Mouse (Mus musculus) retina, postnatal 7 days (tissue): Measurements from ENCODE around the gene Kdelc1.

Source experiments
- DNase-seq: peaks from one replicate; pipeline ENCODE4 v3.0.0-alpha.2; 2012; ENCODE audit warnings: low read depth, low spot score

Kdelc1 gene

GRCm38 (mm10) chr1:44118239-44119054 lies at the start of gene Kdelc1, which contains the start of gene Bivm:
Gene Kdelc1 (minus strand): TSS chr1:44118808.
Gene Bivm (plus strand): TSS chr1:44118957.
- peak; percentile 81 for DNase-seq

GRCm38 (mm10) chr1:44167859-44168383 lies 49.3 kb upstream of the Kdelc1 start:
- no peak for DNase-seq

DNA sequence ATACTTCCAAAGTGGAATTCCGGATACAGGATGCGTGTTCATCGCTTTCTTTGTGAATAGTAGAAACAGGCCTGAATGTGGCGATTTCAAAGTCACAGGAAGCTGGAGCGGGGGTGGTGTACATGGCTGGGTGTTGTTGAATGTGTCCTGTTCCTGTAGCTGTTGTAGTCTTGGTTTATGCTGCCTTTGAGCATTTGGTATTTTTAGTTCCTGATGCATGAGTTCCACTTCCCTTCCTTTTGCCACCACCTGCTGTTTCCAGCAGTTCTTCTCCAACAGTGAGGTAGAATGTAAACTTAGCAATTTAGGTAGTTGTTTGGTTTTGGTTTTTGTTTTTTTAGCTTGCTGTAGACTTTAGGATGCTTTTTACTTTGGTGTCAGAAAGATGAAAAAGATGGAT lies 43.8 kb upstream of the Kdelc1 start:
- DNase-seq = no peak

GRCm38 (mm10) chr1:44161818-44162217 lies 43.2 kb upstream of the Kdelc1 start:
- DNase-seq = no peak

DNA sequence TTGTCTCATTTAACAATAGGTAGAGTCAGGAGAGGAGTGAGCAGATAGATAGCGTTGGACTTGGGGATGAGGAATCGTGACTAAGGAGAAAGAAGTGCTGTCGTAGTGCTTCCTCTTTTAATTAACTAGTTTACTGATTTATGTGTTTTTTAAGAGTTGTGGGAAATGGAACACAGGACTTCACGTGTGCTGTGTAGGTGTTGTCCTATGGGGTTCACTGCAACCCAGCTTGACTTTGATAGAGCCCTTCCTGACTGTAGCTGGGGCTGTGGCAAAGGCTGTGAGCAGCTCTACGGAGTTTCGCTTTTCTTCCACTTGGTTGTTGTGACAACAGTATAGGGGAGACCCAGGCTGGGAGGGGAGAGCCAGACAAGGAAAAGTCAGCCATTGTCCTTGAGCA lies 39.7 kb upstream of the Kdelc1 start:
- no peak for DNase-seq

GRCm38 (mm10) chr1:44155287-44155686 lies 36.7 kb upstream of the Kdelc1 start:
- peak; percentile 3 for DNase-seq

- DNase-seq = no peak
These were observed 30.1 kb upstream of the Kdelc1 start for GRCm38 (mm10) chr1:44148706-44149105.

DNA sequence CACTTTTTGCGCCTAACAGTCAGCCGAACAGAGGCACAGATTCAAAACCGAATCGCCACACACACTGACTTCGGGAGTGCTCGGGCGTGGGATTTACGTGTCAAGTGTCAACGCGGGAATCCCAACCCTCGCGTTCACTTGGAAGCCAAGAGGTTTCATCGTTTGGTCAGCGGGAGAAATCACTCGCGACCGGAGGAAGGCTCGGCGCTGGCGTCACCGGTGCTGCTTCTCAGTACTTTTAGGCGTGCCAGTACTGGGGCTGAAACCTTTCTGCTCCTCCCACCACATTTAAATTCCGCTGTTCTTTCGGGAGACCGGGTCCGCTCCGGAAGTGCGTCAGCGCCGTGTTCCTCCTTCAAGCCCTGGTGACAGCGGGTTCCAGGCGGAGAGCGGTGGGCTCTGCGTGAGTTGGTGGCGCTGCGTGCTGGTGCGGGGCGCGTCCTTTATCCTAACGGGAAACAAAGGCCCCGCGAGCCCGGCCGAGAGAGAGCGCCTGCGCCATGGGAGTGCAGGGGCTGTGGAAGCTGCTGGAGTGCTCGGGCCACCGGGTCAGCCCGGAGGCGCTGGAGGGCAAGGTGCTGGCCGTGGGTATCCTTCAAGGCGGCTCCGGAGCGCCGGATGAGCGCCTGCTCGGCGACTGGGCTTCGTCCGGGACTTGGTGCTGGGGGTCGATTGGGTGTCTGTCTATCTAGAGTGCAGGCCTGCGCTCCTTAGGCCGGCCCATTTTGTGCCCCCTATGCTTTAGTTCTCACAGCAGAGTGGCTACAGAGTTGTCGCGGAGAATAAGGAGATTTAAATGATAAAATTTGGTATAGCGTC lies 29.2 kb upstream of the Kdelc1 start, which contains the start of gene Ercc5:
Ercc5 (plus strand) TSS at position 182 of the 819 bp plus-strand sequence.
- peak; percentile 68 for DNase-seq

GRCm38 (mm10) chr1:44142747-44143146 lies 24.1 kb upstream of the Kdelc1 start:
- no peak for DNase-seq

DNA sequence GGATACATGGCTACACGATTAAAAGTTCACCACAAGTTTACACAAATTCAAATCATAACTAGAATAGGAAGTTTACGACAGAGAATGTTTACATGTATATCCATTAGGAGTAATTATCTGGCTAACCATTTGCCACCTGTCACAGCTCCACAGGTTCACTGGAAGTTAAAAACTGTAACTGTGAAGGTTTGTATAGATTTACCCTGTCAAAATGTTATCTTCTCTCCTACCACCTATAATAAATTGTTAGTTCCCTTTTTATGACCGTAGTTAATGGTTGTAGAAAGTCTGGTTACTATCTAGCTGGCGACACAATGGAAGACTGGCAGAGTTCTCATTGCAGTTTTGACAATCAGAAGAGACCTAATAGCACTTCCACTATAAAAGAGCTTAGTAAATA lies 21.6 kb upstream of the Kdelc1 start:
- no peak for DNase-seq

GRCm38 (mm10) chr1:44129929-44130581 lies 11.4 kb upstream of the Kdelc1 start:
- no peak for DNase-seq

DNA sequence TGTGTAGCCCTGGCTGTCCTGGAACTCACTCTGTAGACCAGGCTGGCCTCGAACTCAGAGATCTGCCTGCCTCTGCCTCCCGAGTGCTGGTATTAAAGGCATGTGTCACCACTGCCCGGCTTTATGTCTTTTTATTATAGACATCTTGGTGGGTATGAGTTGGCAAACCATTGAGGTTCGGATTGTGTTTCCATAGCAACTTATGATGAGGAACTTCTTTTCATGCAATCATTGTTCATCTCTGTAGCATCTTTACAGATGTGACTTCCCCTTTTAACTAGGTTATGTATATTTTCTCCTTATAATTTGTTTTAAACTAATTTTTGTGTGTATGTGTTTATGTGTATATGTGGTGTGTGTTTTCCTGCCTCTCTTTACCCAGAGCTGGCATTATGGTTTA lies 7.0 kb upstream of the Kdelc1 start:
- no peak for DNase-seq

GRCm38 (mm10) chr1:44122256-44122655 lies 3.6 kb upstream of the Kdelc1 start:
- DNase-seq = no peak

DNA sequence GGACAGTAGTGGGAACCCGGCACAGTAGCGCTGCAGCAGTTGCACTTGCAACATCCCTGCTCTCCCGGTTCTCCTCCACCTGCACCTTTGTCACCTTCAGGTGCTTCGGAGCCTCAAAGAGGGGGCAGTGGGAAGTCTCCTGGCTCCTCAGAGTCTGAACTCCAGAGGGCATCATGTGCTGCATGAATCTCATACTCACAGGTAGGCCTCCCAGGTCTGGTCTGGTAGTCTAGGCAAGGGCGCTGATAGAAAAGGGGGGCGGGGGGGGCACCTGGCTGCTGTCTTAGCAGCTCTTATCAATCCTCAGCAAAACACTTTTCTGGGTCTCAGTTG lies 1.4 kb upstream of the Kdelc1 start:
- no peak for DNase-seq

DNA sequence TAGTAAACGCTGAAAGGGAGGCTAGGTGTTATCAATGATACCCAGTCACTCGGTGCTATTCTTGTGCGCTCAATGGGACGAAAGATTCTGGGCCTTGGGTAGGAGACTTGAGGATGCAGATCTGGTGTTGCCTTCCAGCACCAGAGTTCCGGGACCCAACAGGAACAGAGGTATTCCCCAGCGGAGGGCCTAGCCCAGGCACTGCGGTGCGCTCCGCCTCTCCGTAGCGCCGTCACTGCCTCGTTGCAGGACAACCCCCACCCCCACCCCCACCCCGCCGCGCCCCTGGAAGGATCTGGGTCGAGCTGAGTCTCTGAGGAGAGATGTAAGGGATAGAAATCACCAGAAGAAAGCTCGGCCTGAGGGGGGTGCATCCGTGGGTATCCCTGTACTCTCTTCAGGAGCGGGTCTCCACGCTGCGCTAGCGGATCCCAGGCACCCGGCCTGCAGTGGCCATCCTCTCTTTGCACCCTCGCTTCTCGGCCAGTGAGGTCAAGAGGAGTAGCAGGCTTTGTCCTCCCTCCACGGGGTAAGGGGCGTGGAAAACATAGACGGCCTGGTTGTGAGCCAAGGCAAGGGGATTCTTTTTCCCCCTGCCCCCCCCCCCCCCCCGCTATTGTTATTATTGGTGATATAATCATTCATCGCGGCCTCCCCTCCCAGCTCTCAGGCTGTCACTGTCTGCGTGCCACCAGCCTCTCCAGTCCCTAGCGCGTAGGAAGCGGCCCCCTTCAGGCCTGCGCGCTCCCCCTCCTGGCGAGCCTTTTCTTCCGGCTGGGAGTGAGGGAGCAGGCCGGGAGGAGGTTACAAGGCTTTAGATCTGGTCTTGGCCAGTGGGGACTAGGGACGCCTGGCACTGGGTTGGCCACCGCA lies 829 bp upstream of the Kdelc1 start:
- DNase-seq = peak; percentile 72

DNA sequence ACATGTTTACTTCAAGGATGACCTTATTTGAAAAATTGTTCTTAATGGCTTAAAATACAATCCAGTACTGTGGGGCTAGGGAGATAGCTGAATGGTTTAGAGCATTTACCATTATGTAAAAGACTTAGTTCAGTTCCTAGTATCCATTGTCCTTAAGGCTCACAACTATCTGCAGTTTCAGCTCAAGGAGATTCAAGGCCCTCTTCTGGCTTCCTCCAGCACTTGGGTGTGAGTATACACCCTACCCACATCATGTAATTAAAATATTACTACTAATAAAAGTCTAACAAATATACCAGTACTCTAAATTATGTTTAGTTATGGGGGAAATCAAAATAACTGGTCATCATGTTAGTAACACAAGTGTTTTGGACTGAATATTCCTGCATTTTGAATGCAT lies 1.0 kb downstream of the Kdelc1 start:
- DNase-seq = no peak

GRCm38 (mm10) chr1:44102939-44103338 lies 15.7 kb downstream of the Kdelc1 start:
- DNase-seq = no peak

DNA sequence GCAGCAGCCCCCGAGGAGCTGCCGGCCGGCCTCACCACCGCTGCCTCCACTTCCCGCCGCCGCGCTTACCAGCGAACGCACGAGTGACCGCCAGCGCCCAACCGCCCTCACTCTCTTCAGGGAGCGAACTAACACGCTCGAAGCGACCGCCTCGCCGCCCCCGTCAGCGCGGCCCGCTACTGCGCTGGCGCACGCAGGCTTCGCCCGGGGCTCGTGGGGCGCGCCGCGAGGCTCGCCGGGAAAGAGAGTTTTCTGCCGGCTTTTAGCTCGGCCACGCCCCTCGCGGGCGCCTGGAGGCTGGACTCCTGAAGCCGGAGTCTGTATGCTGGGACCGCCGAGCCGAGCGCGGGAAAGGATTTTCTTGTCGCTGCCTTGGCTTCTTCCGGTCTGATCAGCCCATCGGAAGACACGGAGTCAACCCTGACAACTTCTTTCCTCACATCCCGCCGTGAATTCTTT lies 16.3 kb downstream of the Kdelc1 start, which contains the start of gene Tex30:
Tex30 (minus strand) TSS at position 183 of the 459 bp plus-strand sequence.
- DNase-seq = peak; percentile 90

DNA sequence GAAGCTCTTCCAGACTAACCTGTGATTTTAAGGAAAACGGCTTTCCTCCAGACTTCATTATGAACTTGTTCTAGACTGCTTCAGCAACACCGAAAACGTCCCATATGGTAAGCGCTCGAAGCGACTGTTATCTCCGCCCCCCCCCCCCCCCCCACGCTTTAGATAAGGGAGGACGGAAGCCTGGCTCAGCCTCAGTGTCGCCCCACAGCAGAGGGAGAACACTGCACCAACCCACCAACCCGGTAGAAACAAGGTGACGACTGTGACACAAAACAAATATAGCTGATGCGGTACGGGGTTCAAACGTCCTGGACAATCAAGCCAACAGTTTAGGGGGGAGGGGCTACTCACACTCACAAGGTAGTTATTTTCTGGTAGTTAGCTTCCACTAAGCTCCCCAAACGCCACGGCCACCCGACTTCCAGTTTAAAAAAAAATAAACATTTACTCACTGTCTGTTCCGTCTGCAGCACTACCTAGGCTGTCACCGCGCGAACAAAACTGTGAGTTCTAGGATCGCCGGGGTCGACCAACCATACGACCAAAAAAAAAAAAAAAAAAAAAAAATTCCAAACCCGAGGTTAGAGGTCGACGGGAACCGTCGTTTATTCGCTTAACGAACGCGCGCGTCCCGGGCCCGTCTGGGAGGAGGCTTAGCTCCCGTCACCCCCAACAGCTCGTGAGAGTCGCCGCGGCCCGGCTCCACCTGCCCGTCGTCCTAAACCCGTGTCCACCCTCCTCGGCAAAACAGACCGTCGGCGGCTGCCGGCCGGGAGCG lies 17.0 kb downstream of the Kdelc1 start:
- DNase-seq = no peak

DNA sequence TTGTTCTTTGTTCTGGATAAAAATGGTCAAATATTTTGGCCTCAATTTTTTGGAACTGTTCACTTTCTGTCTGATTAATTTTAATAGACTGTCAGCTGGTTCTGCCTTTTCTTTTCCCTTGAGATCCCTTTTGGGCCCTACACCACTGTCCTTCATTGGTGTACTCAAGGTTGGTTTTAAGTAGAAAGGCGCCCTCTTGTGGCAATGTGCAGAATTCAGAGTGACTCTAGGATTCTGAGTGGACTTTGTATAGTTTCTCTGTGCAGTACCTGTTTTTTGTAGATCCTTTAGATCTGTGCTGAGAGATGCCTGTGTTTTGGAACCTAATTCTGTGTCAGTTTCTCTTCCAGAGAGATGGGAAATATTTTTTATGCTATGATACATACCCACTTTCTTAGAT lies 54.0 kb downstream of the Kdelc1 start:
- DNase-seq = peak; percentile 31
